Mouse (Mus musculus) monocyte, adult 5-6 weeks (primary cell): ENCODE measurements at regions not wholly inside any gene's neighbourhood (a gene's known extent, or its start where the extent isn't known, plus 50 kb on each side); places are given as distances from the start of the nearest gene placed in this dataset.

ENCODE experiments used
- ATAC-seq: fragments of 153-309, 156-312 bp; replicated peaks from 2 replicates; pipeline ENCODE4 v1.8.0; 2017; ENCODE audit warnings: mild to moderate bottlenecking; ENCODE audit not compliant: low TSS enrichment, insufficient number of reproducible peaks, severe bottlenecking, poor library complexity, low FRiP score

DNA sequence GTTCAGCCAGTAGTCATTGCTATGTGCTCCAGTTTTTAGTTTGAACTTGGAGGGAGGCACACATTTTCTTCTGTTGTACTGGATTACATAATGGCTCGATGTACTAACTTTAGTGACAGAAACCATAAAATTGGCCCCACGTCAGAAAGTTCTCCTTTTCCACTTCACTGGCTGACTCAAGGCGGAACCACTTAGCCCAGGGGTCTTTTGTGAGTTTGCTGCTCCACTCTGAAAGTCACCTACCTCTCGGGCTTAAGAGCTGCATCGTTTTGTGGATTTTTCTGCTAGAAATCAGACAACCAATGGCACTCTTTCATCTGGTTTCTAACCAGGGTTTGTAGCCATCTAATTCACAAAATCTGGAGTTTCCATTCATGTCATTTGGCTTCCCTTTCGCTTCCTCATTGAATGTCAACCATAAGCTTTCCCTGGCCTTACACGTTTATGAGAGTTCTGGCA, 304.8 kb upstream of the Cited2 start:
- ATAC-seq, result peak; percentile 81

DNA sequence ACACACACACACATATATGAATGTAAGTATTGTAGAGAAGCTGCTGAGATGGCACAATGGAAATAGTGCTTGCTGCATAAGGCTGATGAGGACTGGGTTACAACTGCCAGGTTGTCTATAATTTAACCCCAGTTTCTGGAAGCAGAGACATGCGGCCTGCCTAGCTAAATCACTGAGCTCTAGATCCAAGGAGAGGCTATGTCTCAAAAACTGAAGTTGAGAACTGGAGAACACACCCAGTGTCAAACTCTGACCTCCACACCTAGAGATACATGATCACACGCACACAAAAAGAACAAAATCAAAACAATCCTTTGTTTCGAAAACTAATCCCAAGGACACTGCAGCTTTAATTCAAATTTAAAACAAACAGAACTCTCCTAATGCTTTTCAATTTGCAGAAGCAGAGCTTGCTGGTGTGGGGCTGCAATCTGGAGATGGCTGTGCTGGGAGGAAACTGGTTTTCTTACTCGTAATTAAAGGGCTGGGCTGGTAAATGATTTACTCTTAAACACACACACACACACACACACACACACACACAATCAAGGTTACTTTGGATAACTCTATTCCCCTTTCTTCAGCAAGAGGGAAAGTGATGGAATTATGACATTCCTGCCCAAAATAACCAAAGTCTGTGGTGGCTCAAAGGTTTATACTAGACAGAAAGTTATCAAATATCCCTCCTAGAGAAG, 299.3 kb upstream of the Cited2 start:
- ATAC-seq, result no peak

DNA sequence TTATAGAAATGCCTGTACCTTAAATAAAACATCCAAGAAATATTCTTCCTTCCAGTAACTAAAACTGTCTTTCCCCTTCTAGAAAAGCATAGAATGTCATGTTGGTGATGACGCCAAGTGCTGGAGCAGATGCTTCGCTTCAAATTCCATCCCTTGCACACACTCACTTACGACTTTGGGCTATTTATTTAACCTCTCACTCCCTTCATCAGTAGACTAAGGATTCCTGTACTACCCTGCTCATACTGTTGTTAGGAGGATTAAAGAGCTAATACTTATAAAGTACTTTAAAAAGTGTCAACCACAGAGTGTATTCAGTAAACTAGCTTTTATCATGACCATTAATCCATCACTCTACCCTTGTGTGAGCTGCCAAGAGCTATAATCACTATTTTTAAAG, 296.8 kb upstream of the Cited2 start:
- ATAC-seq, result no peak

DNA sequence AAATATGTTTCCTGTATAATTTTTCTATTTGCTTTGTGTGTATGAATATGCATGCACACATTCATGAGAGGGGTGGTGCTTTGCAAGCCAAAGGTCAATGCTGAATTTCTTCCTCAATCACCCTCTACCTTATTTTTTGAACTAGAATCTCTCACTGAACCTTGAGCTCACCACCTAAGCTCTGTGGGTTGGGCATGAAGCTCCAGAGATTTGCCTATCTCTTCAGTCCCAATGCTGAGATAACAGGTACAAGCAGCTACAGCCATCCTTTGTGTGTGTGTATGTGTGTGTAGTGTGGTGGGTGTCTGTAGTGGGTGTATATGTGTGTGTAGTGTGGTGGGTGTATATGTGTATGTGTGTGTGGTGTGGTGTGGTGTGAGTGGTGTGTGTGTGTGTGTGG, 295.7 kb upstream of the Cited2 start:
- no peak for ATAC-seq

- ATAC-seq, result no peak
Observed at GRCm38 (mm10) chr10:17428315-17428714, 294.7 kb upstream of the Cited2 start.

DNA sequence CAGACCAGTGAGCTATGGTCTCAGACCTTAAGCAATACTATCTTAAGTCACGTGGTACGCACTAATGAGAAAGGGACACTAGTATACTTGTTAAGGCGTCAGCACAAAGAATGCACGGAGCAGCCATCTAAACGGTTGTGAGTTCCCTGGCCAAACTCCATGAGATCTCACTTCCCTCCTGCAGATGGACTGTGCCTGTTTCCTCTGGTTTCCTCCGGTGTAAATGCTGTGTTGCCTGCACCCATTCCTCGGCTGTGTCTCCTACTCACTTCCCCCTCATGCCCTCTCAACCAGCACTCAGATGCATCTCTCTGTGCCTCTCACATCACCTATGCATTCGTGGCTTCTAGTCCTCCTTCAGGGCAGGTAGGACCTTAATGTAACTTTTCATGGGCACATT, 291.9 kb upstream of the Cited2 start:
- ATAC-seq, result no peak

DNA sequence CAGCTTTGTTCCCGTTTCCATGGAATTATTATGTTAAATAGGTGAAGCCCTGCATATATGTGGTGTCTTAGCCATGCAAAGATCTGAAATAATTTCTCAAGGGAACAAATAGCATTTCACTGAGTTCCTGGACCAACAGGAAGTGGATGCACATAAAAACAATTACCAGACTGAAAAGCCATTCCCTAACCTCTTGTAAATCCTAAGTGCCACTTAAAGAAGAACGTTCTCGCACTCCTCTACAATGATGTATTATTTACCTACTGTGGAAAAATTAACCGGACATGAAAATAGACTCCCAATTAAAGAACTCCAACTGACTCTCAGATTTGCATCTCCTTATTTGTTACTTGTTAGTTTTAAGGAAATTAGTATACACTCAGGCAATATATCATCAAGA, 288.9 kb upstream of the Cited2 start:
- ATAC-seq, result no peak

DNA sequence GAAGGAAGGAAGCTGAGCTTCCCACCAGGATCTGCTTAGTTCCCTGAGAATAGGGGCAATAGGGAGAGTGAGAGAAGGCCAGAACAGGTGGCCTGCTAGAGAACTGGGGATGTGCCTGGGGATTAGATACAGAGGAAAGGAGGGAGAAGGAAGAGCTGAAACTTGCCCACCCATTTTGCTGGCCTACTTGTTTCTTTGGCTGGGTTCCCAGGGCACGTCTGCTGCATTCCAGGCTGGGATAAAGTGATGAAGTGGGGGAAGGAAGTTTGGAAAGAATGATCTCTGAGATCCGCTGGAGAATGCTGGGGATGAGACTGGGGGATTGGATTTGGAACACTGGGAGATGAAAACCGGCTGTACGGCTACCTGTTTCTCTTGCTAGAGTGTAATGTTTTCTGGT, 272.8 kb upstream of the Cited2 start:
- ATAC-seq, result no peak

DNA sequence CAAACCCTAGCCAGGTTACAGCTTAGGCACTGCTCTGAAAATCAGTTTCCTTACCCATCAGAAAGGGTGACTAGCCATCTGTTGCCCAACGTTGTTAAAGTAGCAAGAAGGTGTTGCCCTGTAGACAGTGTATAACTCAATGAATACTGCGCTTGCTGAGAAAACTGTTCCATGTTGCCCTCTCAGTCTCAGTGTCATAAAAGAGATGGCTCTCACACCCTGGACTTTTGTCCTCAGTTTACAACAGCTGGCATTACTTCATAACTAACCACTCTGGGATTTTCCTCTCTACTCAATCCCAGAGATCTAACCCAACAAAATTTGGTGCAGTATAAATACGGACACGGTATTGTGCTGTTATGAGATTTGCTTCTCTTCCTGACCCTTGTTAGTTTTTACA, 252.1 kb upstream of the Cited2 start:
- no peak for ATAC-seq

- ATAC-seq, result no peak
Observed at GRCm38 (mm10) chr10:17472536-17472935, 250.5 kb upstream of the Cited2 start.

- ATAC-seq, result 0 out of 2 replicates have a peak, but pooled peaks have one; percentile 47
Observed at GRCm38 (mm10) chr10:17475976-17476375, 247.0 kb upstream of the Cited2 start.

DNA sequence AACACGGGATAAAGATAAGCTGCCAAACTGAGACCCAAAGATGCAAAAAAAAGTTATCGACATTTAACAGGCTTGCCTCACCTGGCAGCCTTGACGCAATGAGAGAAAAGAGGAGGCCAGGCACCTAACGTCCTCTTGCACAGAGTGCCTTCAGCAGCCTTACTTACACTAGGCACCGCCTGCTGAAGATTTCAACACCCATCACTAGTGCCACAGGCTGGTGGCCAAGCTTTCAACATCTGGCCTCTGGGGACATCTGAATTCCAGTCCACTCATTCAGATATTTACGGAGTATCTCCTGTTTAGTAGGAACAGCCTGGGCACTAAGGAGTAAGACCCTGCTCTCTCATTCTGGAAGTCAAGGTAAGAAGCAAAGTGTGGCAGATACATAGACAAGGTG, 246.3 kb upstream of the Cited2 start:
- ATAC-seq, result no peak

GRCm38 (mm10) chr10:17478761-17479632, 244.0 kb upstream of the Cited2 start:
- ATAC-seq, result no peak

DNA sequence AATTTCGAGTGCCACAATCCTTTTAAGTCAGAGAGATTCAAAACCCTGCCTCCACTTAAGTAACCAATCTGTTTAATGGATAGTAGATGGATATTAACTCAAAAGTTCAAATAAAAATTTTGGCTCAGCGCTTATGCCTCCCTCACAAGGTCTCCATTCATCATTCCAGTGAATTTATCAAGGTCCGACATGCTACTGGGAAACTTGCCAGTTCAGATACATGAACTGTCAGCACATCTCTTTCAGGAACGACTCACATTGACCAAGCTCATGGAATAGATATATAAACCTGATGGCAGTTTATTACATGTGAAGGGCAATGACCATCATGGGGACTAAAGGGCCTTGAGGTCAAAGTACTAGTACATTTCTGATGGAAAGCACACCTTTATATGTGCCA, 240.3 kb upstream of the Cited2 start:
- ATAC-seq, result no peak

DNA sequence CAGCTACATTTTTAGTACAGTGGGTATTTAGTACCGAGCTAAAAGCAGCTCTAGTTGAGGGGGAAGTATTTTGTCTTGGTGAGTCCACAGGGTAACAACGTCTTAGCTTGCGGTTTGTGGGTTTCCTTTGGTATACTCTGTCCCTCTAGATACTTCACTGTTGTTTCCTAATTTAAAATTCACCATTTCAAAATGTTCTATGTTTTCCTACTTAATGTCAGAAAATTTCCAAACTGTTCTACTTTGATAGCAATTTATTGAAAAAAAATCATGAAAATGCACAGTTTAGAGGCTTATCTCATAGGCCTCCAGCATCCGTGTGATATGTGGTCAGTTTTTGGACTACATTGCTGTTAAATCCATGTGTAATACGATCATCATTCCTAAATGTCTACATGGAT, 238.0 kb upstream of the Cited2 start:
- peak; percentile 59; the same call in 1 of the 2 replicates for ATAC-seq

GRCm38 (mm10) chr10:17485515-17485914, 237.5 kb upstream of the Cited2 start:
- peak; percentile 60; the same call in 1 of the 2 replicates for ATAC-seq

DNA sequence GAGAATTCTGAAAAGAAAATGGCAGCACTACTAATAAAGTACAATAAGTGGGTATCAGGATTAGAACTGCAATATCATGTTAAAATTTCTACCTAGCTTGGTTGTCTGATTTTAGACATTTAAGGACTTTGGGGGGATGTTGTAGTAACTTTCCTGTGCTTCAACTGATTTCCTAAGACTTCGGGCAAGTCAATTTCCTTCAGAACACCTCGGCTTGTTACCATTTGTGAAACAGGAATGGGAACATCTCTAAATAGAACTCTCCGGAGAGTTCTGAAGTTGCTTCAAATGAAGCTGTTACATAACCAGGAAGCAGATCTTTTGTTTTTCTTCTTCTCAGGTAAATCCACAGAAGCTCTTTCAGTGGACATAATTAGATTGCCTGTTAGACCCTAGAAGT, 237.0 kb upstream of the Cited2 start:
- no peak for ATAC-seq

- no peak for ATAC-seq
Observed at GRCm38 (mm10) chr10:17487460-17487859, 235.6 kb upstream of the Cited2 start.

DNA sequence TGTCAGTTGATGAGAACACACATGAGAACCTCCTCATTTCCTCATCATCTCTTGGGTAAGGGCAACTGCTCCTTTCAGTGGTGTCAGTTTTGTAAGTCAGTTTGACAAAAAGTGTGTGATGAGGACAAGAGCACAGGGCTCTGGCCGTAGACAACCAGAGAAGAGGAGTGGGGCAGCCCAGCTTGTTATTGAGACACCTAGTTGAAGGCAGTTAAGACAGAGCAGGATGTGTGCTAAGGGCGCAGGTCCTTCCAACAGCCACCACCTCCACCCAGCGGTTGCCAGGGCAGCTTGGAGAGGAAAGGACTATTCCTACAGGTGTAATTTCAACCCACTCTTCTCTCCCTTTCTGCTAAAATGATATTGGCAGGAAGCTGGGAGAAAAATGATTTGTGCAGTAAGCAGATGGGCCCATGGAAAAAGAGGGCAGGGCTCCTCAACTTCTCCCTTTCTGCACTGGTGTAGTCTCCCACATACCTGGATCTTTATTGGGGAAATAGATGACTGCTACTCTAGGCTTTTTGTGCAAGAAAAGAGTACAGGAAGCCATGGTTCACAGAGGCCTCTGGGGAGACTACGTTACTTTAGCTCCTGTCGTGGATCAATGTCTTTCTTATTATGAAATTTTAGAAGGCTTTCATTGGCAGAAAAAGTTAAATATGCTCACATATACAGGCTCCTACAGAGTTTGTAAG, 231.3 kb upstream of the Cited2 start:
- ATAC-seq, result no peak
